Mouse (Mus musculus) limb, embryonic 14.5 days (tissue): ENCODE measurements around the gene Tnr. TPM values are rescaled to one million over a fixed set of nuclear protein-coding genes. Genes with fewer than 3 reads are reported as not detected.

Experiments used
- ATAC-seq: fragments of 200-750 bp; cut with Nextera tagmentation; 2 replicates; pipeline ENCODE4 v1.8.0; 2017; ENCODE audit warnings: low read depth, moderate number of reproducible peaks, moderate TSS enrichment; ENCODE audit not compliant: low FRiP score
- DNase-seq: peaks from one replicate; pipeline ENCODE4 v3.0.0-alpha.2; 2015; ENCODE audit warnings: low spot score
- H3K27ac ChIP-seq: fragments of 300-500 bp; sonication (generic); replicated peaks from 2 replicates; pipeline ENCODE4 v1.5.1; 2014; ENCODE audit warnings: low read depth, mild to moderate bottlenecking, low read length, moderate library complexity, mixed read lengths
- H3K27me3 ChIP-seq: fragments of 300-500 bp; sonication (generic); 2 replicates; pipeline ENCODE4 v1.6.1; 2014; ENCODE audit warnings: low read length, mixed read lengths; ENCODE audit not compliant: control insufficient read depth, insufficient read depth
- H3K36me3 ChIP-seq: fragments of 300-500 bp; sonication (generic); 2 replicates; pipeline ENCODE4 v1.6.1; 2014; ENCODE audit warnings: mild to moderate bottlenecking, low read length, moderate library complexity, mixed read lengths; ENCODE audit not compliant: control insufficient read depth, insufficient read depth
- H3K4me1 ChIP-seq: fragments of 300-500 bp; sonication (generic); 2 replicates; pipeline ENCODE4 v1.6.1; 2014; ENCODE audit warnings: antibody characterized with exemption, low read length, mixed read lengths; ENCODE audit not compliant: control insufficient read depth, insufficient read depth
- H3K4me2 ChIP-seq: fragments of 300-500 bp; sonication (generic); replicated peaks from 2 replicates; pipeline ENCODE4 v1.6.1; 2014; ENCODE audit warnings: low read depth, mild to moderate bottlenecking, low read length, moderate library complexity; ENCODE audit not compliant: severe bottlenecking
- H3K4me3 ChIP-seq: fragments of 300-500 bp; sonication (generic); replicated peaks from 2 replicates; pipeline ENCODE4 v1.5.1; 2014; ENCODE audit warnings: low read length
- H3K9ac ChIP-seq: fragments of 300-500 bp; sonication (generic); 2 replicates; pipeline ENCODE4 v1.6.1; 2014; ENCODE audit warnings: mild to moderate bottlenecking, low read depth, low read length, moderate library complexity; ENCODE audit not compliant: severe bottlenecking
- H3K9me3 ChIP-seq: fragments of 300-500 bp; sonication (generic); 2 replicates; pipeline ENCODE4 v1.6.1; 2016; ENCODE audit warnings: low read length; ENCODE audit not compliant: control insufficient read depth
- POLR2A ChIP-seq: fragments of 200-500 bp; IDR thresholded peaks from 2 replicates; pipeline ENCODE4 v1.8.0; 2012; ENCODE audit warnings: inconsistent platforms, mild to moderate bottlenecking, moderate library complexity, borderline replicate concordance; ENCODE audit not compliant: insufficient read depth, insufficient read length; ENCODE audit errors: extremely low read depth
- WGBS: fragments of 180-500 bp; shearing (Covaris S2); extraction: QIAGEN DNeasy Blood & Tissue Kit; methylation state at CpG from one replicate; pipeline ENCODE4 v1.1.7; 2014; 5-methylcytosine and 5-hydroxymethylcytosine counted together
- polyA plus RNA-seq, 2 experiments: library from polyadenylated mRNA; depleted of rRNA in 1 of 2; stranded (reverse) in 1 of 2; unstranded in 1 of 2; fragments of >200 nt; fragmentation: Nextera tagmentation in 1 of 2; extraction: Ambion mirVana in 1 of 2; gene quantifications; 2 replicates each; pipeline versions ENCODE4 v1.2.1 to v1.2.3; 2012 to 2014

The Tnr gene
- polyA plus RNA-seq, 2 experiments, result 0.03 to 0.15 TPM

- H3K9me3 ChIP-seq, result no peaks in the 10 kb centered on the region
- no peak overlapping the region for H3K9ac ChIP-seq
- H3K27ac ChIP-seq, result no peak overlapping the region
- no peak for ATAC-seq
- H3K27me3 ChIP-seq, result no peaks in the 10 kb centered on the region
- WGBS, result 97% methylated on average over 5 of the region's 5 CpGs
- no peaks in the 10 kb centered on the region for H3K36me3 ChIP-seq
- no peak overlapping the region for H3K4me3 ChIP-seq
- H3K4me2 ChIP-seq, result no peak overlapping the region
- H3K4me1 ChIP-seq, result no peaks in the 10 kb centered on the region
- TF ChIP-seq POLR2A, result no peak
- DNase-seq, result no peak
Measured at GRCm38 (mm10) chr1:159888611-159889010, 365.0 kb downstream of the Tnr start.

GRCm38 (mm10) chr1:159889012-159889765 is 365.6 kb downstream of the Tnr start:
- Histone ChIP-seq H3K27ac (no peak overlapping the region), H3K4me2 (no peak overlapping the region), H3K9me3 (no peaks in the 10 kb centered on the region), H3K27me3 (no peaks in the 10 kb centered on the region), H3K36me3 (no peaks in the 10 kb centered on the region), H3K4me1 (no peaks in the 10 kb centered on the region), H3K4me3 (no peak overlapping the region), H3K9ac (no peak overlapping the region)
- no peak for TF ChIP-seq POLR2A
- ATAC-seq (no peak), DNase-seq (no peak)
- 91% methylated on average over 17 of the region's 17 CpGs for WGBS

GRCm38 (mm10) chr1:159890524-159890923 is 367.0 kb downstream of the Tnr start:
- no peak overlapping the region for H3K4me2 ChIP-seq
- H3K4me1 ChIP-seq, result no peaks in the 10 kb centered on the region
- no peaks in the 10 kb centered on the region for H3K9me3 ChIP-seq
- ATAC-seq (no peak), DNase-seq (no peak)
- no peaks in the 10 kb centered on the region for H3K36me3 ChIP-seq
- no peak overlapping the region for H3K9ac ChIP-seq
- H3K27me3 ChIP-seq, result no peaks in the 10 kb centered on the region
- H3K4me3 ChIP-seq, result no peak overlapping the region
- H3K27ac ChIP-seq, result no peak overlapping the region
- TF ChIP-seq POLR2A, result no peak
- WGBS, result 82% methylated on average over 5 of the region's 5 CpGs

- H3K27me3 ChIP-seq, result no peaks in the 10 kb centered on the region
- TF ChIP-seq POLR2A, result no peak
- no peak overlapping the region for H3K9ac ChIP-seq
- 65% methylated on average over 3 of the region's 3 CpGs for WGBS
- H3K27ac ChIP-seq, result no peak overlapping the region
- no peaks in the 10 kb centered on the region for H3K36me3 ChIP-seq
- no peaks in the 10 kb centered on the region for H3K4me1 ChIP-seq
- H3K4me3 ChIP-seq, result no peak overlapping the region
- no peaks in the 10 kb centered on the region for H3K9me3 ChIP-seq
- no peak overlapping the region for H3K4me2 ChIP-seq
- DNase-seq (no peak), ATAC-seq (no peak)
Measured at GRCm38 (mm10) chr1:159895094-159895493, 371.5 kb downstream of the Tnr start.

- H3K27me3 ChIP-seq, result no peaks in the 10 kb centered on the region
- H3K4me1 ChIP-seq, result no peaks in the 10 kb centered on the region
- DNase-seq (no peak), ATAC-seq (no peak)
- no peak overlapping the region for H3K4me2 ChIP-seq
- H3K27ac ChIP-seq, result no peak overlapping the region
- no peak overlapping the region for H3K4me3 ChIP-seq
- no peaks in the 10 kb centered on the region for H3K36me3 ChIP-seq
- H3K9ac ChIP-seq, result no peak overlapping the region
- no peaks in the 10 kb centered on the region for H3K9me3 ChIP-seq
- TF ChIP-seq POLR2A, result no peak
- WGBS, result 86% methylated on average over 3 of the region's 3 CpGs
Measured at GRCm38 (mm10) chr1:159899991-159900390, 376.4 kb downstream of the Tnr start.
